ENCODE assay signal across 28 mouse cellular contexts in genomic region chr17:32061219-32061618, GRCm38 (mm10). TPM values are rescaled to one million over a fixed set of nuclear protein-coding genes. Genes with fewer than 3 reads are reported as not detected.
DNase-seq lines count a peak whose midpoint lies in the region; TF ChIP-seq lines count a peak whose summit lies in the region.
"Had no signal": no experiment of that assay in that cellular context is flagged by ENCODE, and none has a peak within 500 bp of the region (broad histone marks: within the 10 kb centered on the region; RNA-seq: fewer than 3 reads in every experiment).

No protein-coding gene starts in this region.

- dilution Hi-C loops in CH12.LX (cut with MboI; ENCODE audit: extremely low pct_ligation_motif_present, extremely low pct_unique_long_range_greater_than_20kb, low sequenced_read_pairs) = no loop called here

- no peak for TF ChIP-seq POLR2A in CH12.LX (IDR thresholded peaks at IDR 0.05; ENCODE audit: low read depth, low read length)

- no peak overlapping the region for H3K4me3 ChIP-seq in CH12.LX (replicated peaks in 1 of 3; ENCODE audit: low read depth in 2 of 3, low read length in 2 of 3, poor library complexity in 1 of 3)
- H3K4me3 ChIP-seq in E14TG2a.4 (replicated peaks; ENCODE audit: low read length) = 0 out of 2 replicates have a peak overlapping the region, but pooled peaks have one; percentile 10
- H3K4me3 ChIP-seq: embryonic facial prominence, embryonic 10.5 days; embryonic facial prominence, embryonic 13.5 days; erythroblast, embryonic 14.5 days; forebrain, embryonic 10.5 days; forebrain, embryonic 13.5 days; gastrocnemius, adult 2 months; heart, embryonic 15.5 days; hindbrain, embryonic 10.5 days; hindbrain, embryonic 13.5 days; intestine, embryonic 15.5 days had no signal

- DNase-seq in CH12.LX (ENCODE audit: extremely low read depth) = no peak
- DNase-seq in R1 (ENCODE audit: low read depth, low spot score) = peak; percentile 67
- no peak for DNase-seq in spleen, postnatal 14 days (ENCODE audit: low spot score in 2 of 2)
- DNase-seq in kidney, postnatal 10 days = no peak
- DNase-seq in cerebellum, postnatal 14 days = no peak
- DNase-seq: adrenal gland, adult 2 months; adrenal gland, postnatal 14 days; cerebellum, adult 11 months; cerebellum, adult 2 months; cerebellum, adult 9-11 months; cerebellum, postnatal 36 days; embryo, embryonic 11 days; gastrocnemius, adult 2 months; gastrocnemius, postnatal 14 days; heart, adult 11 months; heart, postnatal 10 days; heart, postnatal 36 days had no signal

- H3K27me3 ChIP-seq in CH12.LX (replicated peaks) = no peaks in the 10 kb centered on the region
- no peaks in the 10 kb centered on the region for H3K27me3 ChIP-seq in E14TG2a.4 (ENCODE audit: insufficient read depth, low read length)
- H3K27me3 ChIP-seq: embryonic facial prominence, embryonic 13.5 days; forebrain, embryonic 13.5 days; heart, embryonic 15.5 days; hindbrain, embryonic 13.5 days; intestine, embryonic 15.5 days had no signal

- no peak overlapping the region for H3K4me2 ChIP-seq in CH12.LX (ENCODE audit: insufficient read depth, low read depth, poor library complexity, severe bottlenecking)
- H3K4me2 ChIP-seq: embryonic facial prominence, embryonic 13.5 days; forebrain, embryonic 13.5 days; heart, embryonic 11.5 days; heart, embryonic 15.5 days; hindbrain, embryonic 13.5 days; intestine, embryonic 15.5 days had no signal

- H3K36me3 ChIP-seq in CH12.LX (replicated peaks in 1 of 2; ENCODE audit: control insufficient read depth in 1 of 2, insufficient read depth in 1 of 2, low read length in 1 of 2) (peaks cover 57 to 77% of the 10 kb centered on the region in 2 experiments), E14TG2a.4 (ENCODE audit: insufficient read depth, low read length) (peaks cover 99% of the 10 kb centered on the region)

- no peak overlapping the region for H3K27ac ChIP-seq in CH12.LX (ENCODE audit: insufficient read depth, low read depth)
- H3K27ac ChIP-seq: embryonic facial prominence, embryonic 10.5 days; embryonic facial prominence, embryonic 13.5 days; forebrain, embryonic 10.5 days; forebrain, embryonic 13.5 days; gastrocnemius, adult 2 months; heart, embryonic 15.5 days; hindbrain, embryonic 10.5 days; hindbrain, embryonic 13.5 days; intestine, embryonic 15.5 days had no signal

- H3K79me2 ChIP-seq in CH12.LX (replicated peaks; ENCODE audit: control insufficient read depth, extremely low read depth, insufficient read depth, poor library complexity, severe bottlenecking) = no peaks in the 10 kb centered on the region

- in situ Hi-C loops in CH12.LX (cut with MboI; ENCODE audit: low pct_ligation_motif_present, low pct_unique_long_range_greater_than_20kb, low sequenced_read_pairs) = no loop called here

- H3K9me3 ChIP-seq in CH12.LX (replicated peaks; ENCODE audit: low read length) (no peaks in the 10 kb centered on the region), E14TG2a.4 (ENCODE audit: low read length) (no peaks in the 10 kb centered on the region)
- H3K9me3 ChIP-seq: embryonic facial prominence, embryonic 10.5 days; embryonic facial prominence, embryonic 13.5 days; forebrain, embryonic 10.5 days; forebrain, embryonic 13.5 days; heart, embryonic 15.5 days; hindbrain, embryonic 10.5 days; hindbrain, embryonic 13.5 days; intestine, embryonic 15.5 days had no signal

- no peak for TF ChIP-seq RAD21 in CH12.LX (IDR thresholded peaks at IDR 0.05; ENCODE audit: low read depth, low read length)

- TF ChIP-seq EP300 in CH12.LX (IDR thresholded peaks at IDR 0.05; ENCODE audit: low read length) = no peak

- TF ChIP-seq CTCF in CH12.LX (conservative IDR thresholded peaks at IDR 0.05 in 1 of 2, IDR thresholded peaks at IDR 0.05 in 1 of 2; ENCODE audit: low read depth in 2 of 2, low read length in 2 of 2) (no peak), E14TG2a.4 (conservative IDR thresholded peaks at IDR 0.05; ENCODE audit: low read length) (no peak)

- H3K4me1 ChIP-seq in CH12.LX (ENCODE audit: control insufficient read depth in 1 of 2, insufficient read depth in 2 of 2) (no peaks in the 10 kb centered on the region), E14TG2a.4 (replicated peaks; ENCODE audit: low read depth, low read length) (peaks cover 62% of the 10 kb centered on the region)
- H3K4me1 ChIP-seq: embryonic facial prominence, embryonic 10.5 days; embryonic facial prominence, embryonic 13.5 days; forebrain, embryonic 13.5 days; intestine, embryonic 15.5 days had no signal

- no peak overlapping the region for H3K9ac ChIP-seq in CH12.LX (ENCODE audit: insufficient read depth, low read depth)
- H3K9ac ChIP-seq: embryonic facial prominence, embryonic 13.5 days; forebrain, embryonic 13.5 days; heart, embryonic 15.5 days; hindbrain, embryonic 13.5 days; intestine, embryonic 15.5 days had no signal

TF ChIP-seq in CH12.LX, 34 proteins besides CTCF, POLR2A, EP300 and RAD21:
- TF ChIP-seq MYC (IDR thresholded peaks at IDR 0.05; ENCODE audit: low read depth, low read length) (no peak), NELFE (IDR thresholded peaks at IDR 0.05; ENCODE audit: low read depth, low read length) (no peak), ZKSCAN1 (IDR thresholded peaks at IDR 0.05; ENCODE audit: borderline replicate concordance, low read depth, low read length) (peak; percentile 72), SIN3A (IDR thresholded peaks at IDR 0.05; ENCODE audit: low read length) (no peak), USF1 (IDR thresholded peaks at IDR 0.05; ENCODE audit: low read depth, low read length) (no peak), POLR2AphosphoS2 (IDR thresholded peaks at IDR 0.05; ENCODE audit: low read depth, low read length) (peak; percentile 32; the same call in 1 of the 2 replicates)
TF ChIP-seq in CH12.LX: peak in this region for 2.

RNA-seq across cellular contexts. Expression of gene Hsf2bp, which starts 25.1 kb away (rescaled TPM):
- 0.34 and 0.67 TPM in 2 replicates for total RNA-seq in CH12.LX (2012; rRNA removed)
- 0.75 and 1.2 TPM in 2 replicates for total RNA-seq in CH12.LX (2014; rRNA removed)
- polyA plus RNA-seq in CH12.LX (2012; ENCODE audit: insufficient read length, low read depth) = 1.0 and 1.4 TPM in 2 replicates
- polyA plus RNA-seq: adrenal gland, adult 2 months; erythroblast, embryonic 14.5 days had no signal

RNA-seq across cellular contexts. Expression of gene Rrp1b, which starts 25.3 kb away (rescaled TPM):
- total RNA-seq in CH12.LX (2012; rRNA removed) = 76.7 and 99.1 TPM in 2 replicates
- 60.9 and 72.4 TPM in 2 replicates for total RNA-seq in CH12.LX (2014; rRNA removed)
- 149 and 151 TPM in 2 replicates for polyA plus RNA-seq in CH12.LX (2012; ENCODE audit: insufficient read length, low read depth)
